Mouse (Mus musculus) left cerebral cortex, postnatal 14 days (tissue): ENCODE data around the gene Calhm3. TPM values are rescaled to one million over a fixed set of nuclear protein-coding genes. Genes with fewer than 3 reads are reported as not detected.

Experiments
- DNase-seq, 2 experiments: peaks; one replicate each; pipeline ENCODE4 v3.0.0; 2021 to 2022; ENCODE audit warnings: low spot score in 2 of 2, mixed read lengths in 1 of 2
- intact Hi-C: fragments of 180-260 bp; cut with DNase I; formaldehyde crosslinking; loops from one replicate; pipeline ENCODE4 v1.15.1; 2025
- long read RNA-seq, 2 experiments: library from polyadenylated mRNA; stranded (forward); transcript quantifications; one replicate each; pipeline ENCODE4 v2.0.0; 2021
- total RNA-seq, 2 experiments: library from RNA; stranded (reverse); gene quantifications; 2 replicates each; pipeline ENCODE4 v1.2.3; 2021

Calhm3 gene
- total RNA-seq: not detected
- long read RNA-seq, experiment 1: 0 reads
- long read RNA-seq, experiment 2: 0 reads

GRCm38 (mm10) chr19:47157664-47158063, at the start of gene Calhm3:
Calhm3 (minus strand) TSS chr19:47157764.
- DNase-seq: no peak
- intact Hi-C loops: no loop called here

- no peak for DNase-seq
- intact Hi-C loops: no loop called here
Measured at GRCm38 (mm10) chr19:47206126-47206525, 48.6 kb upstream of the Calhm3 start.

GRCm38 (mm10) chr19:47204653-47205052, 47.1 kb upstream of the Calhm3 start:
- DNase-seq: peak; percentile 47 to 63
- intact Hi-C loops: no loop called here

GRCm38 (mm10) chr19:47203042-47203441, 45.5 kb upstream of the Calhm3 start:
- intact Hi-C loops: no loop called here
- DNase-seq: no peak

GRCm38 (mm10) chr19:47202429-47202828, 44.9 kb upstream of the Calhm3 start:
- DNase-seq: no peak
- intact Hi-C loops: no loop called here

- intact Hi-C loops: no loop called here
- no peak for DNase-seq
Measured at GRCm38 (mm10) chr19:47201972-47202371, 44.4 kb upstream of the Calhm3 start.

- intact Hi-C loops: no loop called here
- DNase-seq: no peak
Measured at GRCm38 (mm10) chr19:47198671-47199350, 41.2 kb upstream of the Calhm3 start.

- intact Hi-C loops: no loop called here
- DNase-seq: no peak
Measured at GRCm38 (mm10) chr19:47192158-47192557, 34.6 kb upstream of the Calhm3 start.

GRCm38 (mm10) chr19:47188515-47189128, 31.1 kb upstream of the Calhm3 start:
- no peak for DNase-seq
- intact Hi-C loops: no loop called here

- intact Hi-C loops: no loop called here
Measured at GRCm38 (mm10) chr19:47186514-47187275, 29.1 kb upstream of the Calhm3 start.

GRCm38 (mm10) chr19:47184736-47185135, 27.2 kb upstream of the Calhm3 start:
- no peak for DNase-seq
- intact Hi-C loops: no loop called here

More at GRCm38 (mm10) chr19:47186514-47187275, 29.1 kb upstream of the Calhm3 start:
- peak; percentile 44 to 52 for DNase-seq

GRCm38 (mm10) chr19:47184221-47184620, 26.7 kb upstream of the Calhm3 start:
- intact Hi-C loops: no loop called here
- no peak for DNase-seq

GRCm38 (mm10) chr19:47180011-47180410, 22.4 kb upstream of the Calhm3 start:
- intact Hi-C loops: no loop called here
- no peak for DNase-seq

GRCm38 (mm10) chr19:47179272-47179809, 21.8 kb upstream of the Calhm3 start:
- peak in 1 of 2 experiments; percentile 34 for DNase-seq
- intact Hi-C loops: loop anchor here (2.0 kb wide), 1 partner anchor 81 kb away; no protein-coding TSS in a partner anchor

- DNase-seq: peak; percentile 63 to 69
- intact Hi-C loops: loop anchor here (2.0 kb wide), 1 partner anchor 82 kb away; no protein-coding TSS in a partner anchor
Measured at GRCm38 (mm10) chr19:47178431-47179271, 21.1 kb upstream of the Calhm3 start, which contains the start of gene Neurl1a. Neurl1a (plus strand) TSS chr19:47178820.

GRCm38 (mm10) chr19:47178001-47178400, 20.4 kb upstream of the Calhm3 start:
- intact Hi-C loops: loop anchor here (2.0 kb wide), 1 partner anchor 83 kb away; no protein-coding TSS in a partner anchor

GRCm38 (mm10) chr19:47176916-47177505, 19.4 kb upstream of the Calhm3 start:
- intact Hi-C loops: no loop called here
- peak in 1 of 2 experiments; percentile 46 for DNase-seq

More at GRCm38 (mm10) chr19:47178001-47178400, 20.4 kb upstream of the Calhm3 start:
- DNase-seq: peak; percentile 45 to 72

GRCm38 (mm10) chr19:47175472-47175871, 17.9 kb upstream of the Calhm3 start:
- intact Hi-C loops: loop anchor here (2.0 kb wide), 1 partner anchor 163 kb away; no protein-coding TSS in a partner anchor
- no peak for DNase-seq
